In the genomic region with DNA sequence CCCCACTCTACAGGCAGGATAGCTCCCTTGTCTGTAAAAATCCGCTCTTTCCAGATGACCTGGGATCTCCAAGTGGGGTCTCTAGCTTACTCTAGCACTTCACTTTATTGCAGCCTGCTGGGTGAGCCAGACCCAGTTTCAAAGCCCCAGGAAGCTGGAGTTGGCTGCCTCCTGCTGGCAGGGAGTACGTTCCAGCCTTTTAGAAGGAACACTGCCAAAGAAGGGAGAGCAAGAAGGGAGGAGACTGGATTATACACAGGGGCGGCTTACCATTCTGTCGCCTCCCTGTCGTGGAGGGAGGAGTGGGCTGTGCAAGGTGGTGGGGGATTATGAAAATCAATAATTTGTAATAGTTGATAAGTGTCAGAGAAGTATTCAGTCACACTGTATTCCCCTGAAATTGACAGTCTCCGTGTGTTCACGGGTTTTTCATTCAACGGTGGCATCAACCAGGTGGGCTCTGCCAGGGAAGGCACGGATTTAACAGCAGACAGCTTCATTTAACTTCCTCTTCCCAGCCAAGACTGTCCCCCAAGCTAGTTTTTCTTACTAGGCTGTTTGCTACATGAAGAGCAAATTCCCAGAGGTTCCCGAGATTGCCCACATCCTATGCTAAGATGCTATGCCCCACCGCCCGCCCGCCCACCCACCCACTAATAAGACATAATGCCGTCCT, we compare ENCODE assay signal across 8 mouse cellular contexts. TPM values are rescaled to one million over a fixed set of nuclear protein-coding genes. Genes with fewer than 3 reads are reported as not detected.
DNase-seq lines count a peak whose midpoint lies in the region; ATAC-seq and TF ChIP-seq lines count a peak whose summit lies in the region.

No protein-coding gene starts in this region.

- no peaks in the 10 kb centered on the region for H3K36me3 ChIP-seq in E14TG2a.4 (ENCODE audit: insufficient read depth, low read length)
- H3K36me3 ChIP-seq in heart, embryonic 11.5 days (ENCODE audit: control insufficient read depth, insufficient read depth, low read length): no peaks in the 10 kb centered on the region
- H3K36me3 ChIP-seq in midbrain, embryonic 13.5 days: no peaks in the 10 kb centered on the region

- in situ Hi-C loops in Patski (cut with MboI; ENCODE audit: low pct_unique_long_range_greater_than_20kb): no loop called here

- CTCF ChIA-PET in Patski (lab: Charles Lee): interaction anchor here (2.7 kb wide), 1 partner anchor 10 kb away, joined by 13 read pairs; no protein-coding TSS in a partner anchor

- no peak overlapping the region for H3K4me3 ChIP-seq in E14TG2a.4 (replicated peaks; ENCODE audit: low read length)
- H3K4me3 ChIP-seq in heart, embryonic 11.5 days (ENCODE audit: low read depth, low read length): peak overlapping the region; percentile 21
- peak overlapping the region; percentile 81 for H3K4me3 ChIP-seq in layer of hippocampus, adult 2 months
- peak overlapping the region; percentile 36 for H3K4me3 ChIP-seq in midbrain, embryonic 13.5 days (replicated peaks)

- WGBS in heart, embryonic 11.5 days (ENCODE audit: insufficient replicate concordance): 23% methylated on average over 14 of the region's 14 CpGs
- 15% methylated on average over 14 of the region's 14 CpGs for WGBS in midbrain, embryonic 13.5 days

- peaks cover 33% of the 10 kb centered on the region for H3K4me1 ChIP-seq in E14TG2a.4 (replicated peaks; ENCODE audit: low read depth, low read length)
- H3K4me1 ChIP-seq in heart, embryonic 11.5 days (ENCODE audit: control insufficient read depth, insufficient read depth, low read length): no peaks in the 10 kb centered on the region
- peaks cover 14% of the 10 kb centered on the region for H3K4me1 ChIP-seq in midbrain, embryonic 13.5 days (replicated peaks)

- TF ChIP-seq CTCF in E14TG2a.4 (conservative IDR thresholded peaks at IDR 0.05; ENCODE audit: low read length) (0 out of 2 replicates have a peak, but pooled peaks have one; percentile 6), Patski (IDR thresholded peaks at IDR 0.05) (peak; percentile 37)
- TF ChIP-seq CTCF in layer of hippocampus, adult 2 months (conservative IDR thresholded peaks at IDR 0.05): peak; percentile 85

- ATAC-seq in Patski: no peak
- no peak for ATAC-seq in heart, embryonic 11.5 days (replicated peaks; ENCODE audit: insufficient number of reproducible peaks, low FRiP score, low TSS enrichment)
- peak; percentile 66 for ATAC-seq in midbrain, embryonic 13.5 days
- no peak for ATAC-seq in erythroblast, adult 5-6 weeks (replicated peaks; ENCODE audit: low FRiP score, poor library complexity, severe bottlenecking)

- peak overlapping the region; percentile 56 for H3K4me2 ChIP-seq in heart, embryonic 11.5 days
- peak overlapping the region; percentile 59 for H3K4me2 ChIP-seq in midbrain, embryonic 13.5 days (replicated peaks)

- peak overlapping the region; percentile 17; the same call in 1 of the 2 replicates for H3K9ac ChIP-seq in heart, embryonic 11.5 days (ENCODE audit: low read depth, low read length)
- peak overlapping the region; percentile 64 for H3K9ac ChIP-seq in midbrain, embryonic 13.5 days (replicated peaks)

- H3K9me3 ChIP-seq in E14TG2a.4 (ENCODE audit: low read length): no peaks in the 10 kb centered on the region
- no peaks in the 10 kb centered on the region for H3K9me3 ChIP-seq in heart, embryonic 11.5 days (replicated peaks; ENCODE audit: control insufficient read depth, low read length)
- H3K9me3 ChIP-seq in midbrain, embryonic 13.5 days: no peaks in the 10 kb centered on the region

- DNase-seq in Patski (ENCODE audit: low read depth, low spot score): no peak
- peak; percentile 48 for DNase-seq in embryo, embryonic 11 days
- DNase-seq in layer of hippocampus, adult 2 months (ENCODE audit: low spot score in 2 of 2): peak; percentile 81 to 90
- no peak for DNase-seq in thymus, postnatal 36 days

- POLR2A ChIA-PET in Patski (lab: Charles Lee): no interaction called here

- H3K27me3 ChIP-seq in E14TG2a.4 (ENCODE audit: insufficient read depth, low read length) (peaks cover 16% of the 10 kb centered on the region; the same call in 1 of the 2 replicates), Patski (peaks cover 82% of the 10 kb centered on the region)
- 0 out of 2 replicates have a peak, but pooled peaks cover 2% of the 10 kb centered on the region for H3K27me3 ChIP-seq in heart, embryonic 11.5 days (ENCODE audit: control insufficient read depth, insufficient read depth, low read length)
- H3K27me3 ChIP-seq in midbrain, embryonic 13.5 days: no peaks in the 10 kb centered on the region

- H3K27ac ChIP-seq in heart, embryonic 11.5 days (ENCODE audit: low read depth, low read length): no peak overlapping the region
- peak overlapping the region; percentile 98 for H3K27ac ChIP-seq in layer of hippocampus, adult 2 months
- H3K27ac ChIP-seq in midbrain, embryonic 13.5 days: peak overlapping the region; percentile 85

RNA-seq across cellular contexts. Expression of a gene that starts 0.4 kb away (rescaled TPM):
- 0.04 TPM for polyA plus RNA-seq in Patski (2021)
- 0.31 and 0.84 TPM in 2 replicates for polyA plus RNA-seq in heart, embryonic 11.5 days (2014; fragmentation: Nextera tagmentation; extraction: Ambion mirVana)
- 100 to 1,000 TPM; 196 to 209 TPM for total RNA-seq in layer of hippocampus, adult 2 months (2021)
- 8.8 and 10.0 TPM in 2 replicates for polyA plus RNA-seq in midbrain, embryonic 13.5 days (2015; fragmentation: Nextera tagmentation; extraction: Ambion mirVana)
- total RNA-seq in erythroblast, adult 5-6 weeks (2015; ENCODE audit: low replicate concordance): 0.21 TPM in 1 of 2 replicates, not detected in the other
- total RNA-seq in erythroblast, adult 5-6 weeks (2017; ENCODE audit: low replicate concordance): not detected in 2 replicates

RNA-seq across cellular contexts. Expression of a gene that starts 40.0 kb away (rescaled TPM):
- 20.4 TPM for polyA plus RNA-seq in Patski (2021)
- 27.6 and 32.1 TPM in 2 replicates for polyA plus RNA-seq in heart, embryonic 11.5 days (2014; fragmentation: Nextera tagmentation; extraction: Ambion mirVana)
- 10 to 100 TPM; 17.8 to 22.4 TPM for total RNA-seq in layer of hippocampus, adult 2 months (2021)
- 50.9 and 54.6 TPM in 2 replicates for polyA plus RNA-seq in midbrain, embryonic 13.5 days (2015; fragmentation: Nextera tagmentation; extraction: Ambion mirVana)
- total RNA-seq in erythroblast, adult 5-6 weeks (2015; ENCODE audit: low replicate concordance): 6.3 and 7.3 TPM in 2 replicates
- total RNA-seq in erythroblast, adult 5-6 weeks (2017; ENCODE audit: low replicate concordance): 4.5 and 6.1 TPM in 2 replicates

Comparison
In these comparisons a context has a peak if more than half of its experiments do, and no peak if none do; other contexts are left out.
1. CTCF ChIP-seq: peak in every context shown above with its lines; median percentile 85 in layer of hippocampus, adult 2 months; 37 in Patski; 6 in E14TG2a.4.
2. DNase-seq: peak in embryo, embryonic 11 days (single experiment) and layer of hippocampus, adult 2 months (2 of 2); none in Patski (single experiment) and thymus, postnatal 36 days (0 of 2).